Mouse (Mus musculus) heart, postnatal 14 days (tissue): ENCODE data around the gene Zbed6. TPM values are rescaled to one million over a fixed set of nuclear protein-coding genes. Genes with fewer than 3 reads are reported as not detected.

Experiments used
- total RNA-seq, 2 experiments: library from RNA; stranded (reverse); gene quantifications; 2 replicates each; pipeline ENCODE4 v1.2.3; 2021

Zbed6 gene
- total RNA-seq, 2 experiments from 2014 or later: 3.4 to 5.8 TPM

Other genes starting within 250 kb of the Zbed6 start
- gene Sox13, start 236.5 kb downstream of the Zbed6 start, total RNA-seq: 10 to 100 TPM; 22.3 to 23.9 TPM
- 10 to 100 TPM; 77.8 to 81.2 TPM for gene Snrpe, start 50.6 kb downstream of the Zbed6 start, total RNA-seq
- gene Gm38394, start 433 bp upstream of the Zbed6 start, total RNA-seq: 10 to 100 TPM; 28.3 to 29.5 TPM
- gene Lax1, start 29.2 kb upstream of the Zbed6 start, total RNA-seq: under 1 TPM; 0.19 to 0.51 TPM
- gene Atp2b4, start 140.2 kb upstream of the Zbed6 start, total RNA-seq: 10 to 100 TPM; 29.9 to 32.2 TPM
- under 1 TPM; 0.17 to 0.55 TPM for gene Optc, start 247.1 kb upstream of the Zbed6 start, total RNA-seq